Mouse (Mus musculus) layer of hippocampus, postnatal 36 days (tissue): ENCODE results near the gene Pcare. TPM values are rescaled to one million over a fixed set of nuclear protein-coding genes. Genes with fewer than 3 reads are reported as not detected.
A peak's percentile ranks its signal among the peaks of the same experiment; 100 is the strongest.
"Not testable (repeated sequence)": the region's sequence is repeated elsewhere in the genome, so short reads cannot be mapped to it uniquely, and the experiment has no call there.

Experiments
- DNase-seq, 2 experiments: peaks; one replicate each; pipeline ENCODE4 v3.0.0; 2022
- total RNA-seq, 2 experiments: library from RNA; stranded (reverse); gene quantifications; 2 replicates each; pipeline ENCODE4 v1.2.3; 2021

Gene Pcare
- under 1 TPM in 1 of 2 experiments, not detected in 1; 0.07 TPM for total RNA-seq

DNA sequence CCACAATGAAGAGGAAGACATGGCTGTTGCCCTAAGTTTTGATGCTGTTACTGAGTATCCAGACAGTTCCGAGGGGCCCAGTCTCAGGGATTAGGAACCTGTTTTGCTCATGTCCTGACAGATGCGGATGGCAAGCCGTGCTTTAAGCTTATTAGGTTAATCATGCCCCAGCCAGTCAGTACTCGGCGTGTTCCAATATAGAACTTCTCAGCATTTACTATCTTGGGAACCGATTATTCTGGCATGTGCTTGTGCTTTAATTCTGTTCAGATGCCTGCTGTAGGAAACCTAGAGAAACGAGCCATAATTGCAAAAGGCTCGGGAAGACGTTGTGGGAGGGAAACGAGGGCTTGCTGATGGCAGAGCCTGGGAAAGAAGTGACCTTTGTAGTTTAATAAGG lies at the start of gene Pcare:
Gene Pcare, minus strand, starts transcription at position 64 of the 400 bp plus-strand sequence.
- DNase-seq, result no peak

DNA sequence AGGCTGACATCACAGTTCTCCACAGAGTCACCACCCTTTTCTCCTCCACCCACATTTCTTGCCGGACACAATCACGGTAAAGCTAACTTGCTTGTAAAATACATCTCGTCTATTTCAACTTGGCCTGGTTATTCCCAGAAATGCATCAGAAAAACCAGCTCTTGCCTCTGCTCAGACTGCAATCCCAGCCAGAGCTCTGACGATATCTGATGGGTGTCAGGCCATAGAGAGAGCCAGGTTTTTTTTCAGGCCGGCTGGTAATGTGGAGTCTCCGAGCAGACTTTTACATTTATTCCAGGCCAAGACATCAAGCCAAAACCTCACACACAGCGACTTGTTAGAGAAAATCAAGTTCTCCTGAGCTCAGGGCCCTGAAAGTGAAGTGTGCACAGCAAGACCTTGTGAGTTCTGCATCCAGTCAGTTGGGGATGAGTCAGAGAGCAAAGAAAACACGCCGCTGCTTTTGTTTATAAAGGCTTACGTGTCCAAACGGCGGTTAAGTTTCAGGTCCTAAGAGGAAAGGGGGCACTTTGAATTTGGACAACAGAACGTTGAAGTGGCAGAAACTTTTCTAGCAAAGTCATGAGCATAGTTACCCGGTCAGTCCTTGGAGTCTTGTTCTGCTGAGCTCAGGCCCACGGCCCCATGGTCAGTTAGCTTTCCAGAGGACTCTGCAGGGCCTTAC lies 43.0 kb upstream of the Pcare start:
- no peak for DNase-seq

DNA sequence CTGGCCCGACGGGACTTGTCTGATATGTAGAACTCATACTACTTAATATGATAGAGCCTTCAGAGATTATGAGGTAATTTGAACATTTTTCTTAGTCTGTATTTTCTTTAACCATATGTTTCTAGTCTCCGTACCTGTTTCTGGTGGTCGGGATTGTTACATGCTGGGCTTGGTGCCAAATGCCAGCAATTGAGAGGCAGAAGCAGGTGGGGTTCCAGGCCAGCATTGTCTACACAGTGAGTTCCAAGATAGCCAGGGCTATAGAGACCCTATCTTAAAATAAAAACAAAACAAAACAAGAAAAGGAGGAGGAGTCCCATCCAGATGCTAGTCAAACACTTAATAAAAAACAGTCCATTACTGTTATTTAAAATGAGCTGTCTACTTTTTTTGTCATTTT lies 38.9 kb upstream of the Pcare start:
- DNase-seq, result no peak

DNA sequence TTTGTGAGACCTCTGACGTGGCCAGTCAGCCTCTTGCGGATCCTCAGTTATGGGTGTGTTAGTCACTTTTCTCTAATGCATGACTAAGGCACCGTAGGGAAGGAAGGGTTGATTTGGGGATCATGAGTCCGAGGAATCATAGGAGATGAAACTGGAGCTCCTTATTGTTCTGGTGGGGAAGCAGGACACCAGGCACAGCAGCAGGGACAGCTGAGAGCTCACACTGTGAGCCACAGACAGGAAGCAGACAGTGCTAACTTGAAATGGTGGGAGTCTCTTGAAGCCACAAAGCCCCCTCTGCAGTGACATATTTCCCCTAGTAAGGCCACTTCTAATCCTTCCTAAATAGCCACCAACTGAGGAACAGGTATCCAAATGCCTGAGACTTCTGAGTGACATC lies 38.4 kb upstream of the Pcare start:
- DNase-seq, result no peak

DNA sequence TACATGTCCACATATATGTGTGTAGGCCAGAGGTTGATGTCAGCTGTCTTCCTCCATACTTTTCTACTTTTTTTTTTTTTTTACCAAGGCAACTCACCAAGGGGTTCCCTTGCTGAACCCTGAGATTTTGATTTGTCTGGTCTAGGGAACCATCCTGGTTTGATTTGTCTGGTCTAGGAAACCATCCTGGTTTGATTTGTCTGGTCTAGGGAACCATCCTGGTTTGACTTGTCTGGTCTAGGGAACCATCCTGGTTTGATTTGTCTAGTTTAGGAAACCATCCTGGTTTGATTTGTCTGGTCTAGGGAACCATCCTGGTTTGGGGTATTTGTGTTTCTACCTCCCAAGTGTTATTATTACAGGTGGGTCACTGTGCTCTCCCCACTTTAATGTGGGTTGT lies 33.8 kb upstream of the Pcare start:
- DNase-seq, result no peak

DNA sequence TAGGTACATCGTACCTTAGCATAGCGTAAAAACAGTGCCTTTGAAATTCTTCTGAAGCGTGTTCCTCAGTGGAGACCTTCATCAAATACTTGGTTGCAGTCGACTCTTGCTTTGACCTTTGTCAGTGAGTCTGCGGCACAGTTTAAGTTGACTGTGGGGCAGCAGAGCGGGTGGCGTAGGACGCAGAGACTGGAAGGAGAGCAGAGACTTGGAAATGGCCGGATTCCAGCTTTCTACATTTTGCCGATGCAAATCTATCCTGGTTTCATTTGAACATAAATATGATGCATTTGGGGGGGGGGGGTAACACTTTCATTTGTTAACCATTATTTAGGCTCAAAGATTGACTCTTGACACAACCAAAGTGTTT lies 30.7 kb upstream of the Pcare start:
- DNase-seq, result no peak

DNA sequence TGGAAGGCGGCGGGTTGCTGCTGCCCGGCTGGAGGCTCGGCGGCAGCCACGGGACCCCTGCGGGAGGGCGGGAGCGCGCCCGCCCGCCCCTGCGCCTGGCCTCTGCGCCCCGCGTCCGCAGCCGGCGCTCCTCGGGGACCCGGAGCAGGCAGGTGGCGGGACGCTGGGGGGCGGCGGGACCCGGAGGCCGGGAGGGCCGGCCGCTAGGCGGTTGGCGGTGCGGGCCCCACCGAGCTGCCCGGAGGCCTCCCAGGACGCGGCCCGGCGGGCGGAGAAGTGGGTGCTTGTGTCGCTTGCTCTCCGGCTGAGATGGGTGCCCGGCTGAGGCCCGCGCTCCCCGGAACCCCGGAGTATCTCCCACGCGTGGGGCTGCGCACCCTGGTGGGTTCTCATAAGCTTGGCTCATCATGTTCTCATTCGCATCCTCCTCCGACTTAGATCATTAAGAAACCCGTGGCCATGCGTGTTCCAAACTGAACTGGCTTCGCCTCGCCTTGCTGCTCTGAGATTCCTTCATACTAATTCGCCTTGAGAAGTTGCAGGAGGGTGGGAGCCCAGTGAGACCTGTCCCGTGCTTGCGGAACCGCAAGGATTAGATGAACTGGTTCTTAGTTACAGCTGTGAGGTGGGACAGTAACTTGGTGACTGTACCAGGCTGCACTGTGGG lies 30.1 kb upstream of the Pcare start:
- DNase-seq, result peak; percentile 41 to 56

DNA sequence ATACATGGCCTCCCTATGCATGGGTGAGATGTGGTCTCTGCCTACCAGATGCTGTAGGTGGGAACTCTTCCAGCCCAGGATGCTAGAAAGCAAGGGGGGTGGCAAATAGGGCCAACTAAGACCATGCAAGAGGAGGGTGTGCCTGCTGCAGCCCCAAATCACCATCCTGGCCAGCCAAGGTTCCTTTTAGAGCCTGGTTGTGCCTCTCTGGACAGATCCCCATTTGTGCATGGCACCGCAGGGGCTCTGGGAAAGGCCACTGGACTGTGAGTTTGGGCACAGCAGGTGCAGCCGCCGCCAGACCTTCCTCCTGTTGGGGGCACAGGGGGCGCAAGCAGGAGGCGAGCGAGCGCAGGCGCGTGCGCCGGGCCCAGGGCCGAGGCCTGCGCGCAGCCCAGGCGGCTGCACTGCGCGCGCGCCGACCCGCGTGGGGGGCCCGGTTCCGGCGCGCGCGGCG lies 29.6 kb upstream of the Pcare start:
- DNase-seq, result peak; percentile 35 to 47

DNA sequence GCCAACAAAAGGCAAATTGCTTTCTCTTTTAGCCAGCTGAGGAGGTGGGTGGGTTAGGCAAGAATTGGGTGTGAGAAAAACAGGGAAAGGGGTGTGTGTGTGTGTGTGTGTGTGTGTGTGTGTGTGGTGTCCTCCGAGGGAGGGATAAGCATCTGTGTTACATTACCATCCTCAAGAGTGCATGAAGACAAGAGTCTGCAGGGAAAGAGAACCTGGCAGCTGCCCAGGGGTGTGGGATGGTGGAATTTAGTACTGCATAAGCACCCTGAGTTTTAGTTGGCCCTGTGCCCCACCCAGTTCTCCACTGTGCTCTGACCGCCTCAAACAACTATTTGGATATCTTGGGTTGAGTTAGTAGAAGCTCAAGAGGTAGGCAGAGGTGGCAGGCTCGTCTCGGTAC lies 28.3 kb upstream of the Pcare start:
- peak in 1 of 2 experiments; percentile 17 for DNase-seq

DNA sequence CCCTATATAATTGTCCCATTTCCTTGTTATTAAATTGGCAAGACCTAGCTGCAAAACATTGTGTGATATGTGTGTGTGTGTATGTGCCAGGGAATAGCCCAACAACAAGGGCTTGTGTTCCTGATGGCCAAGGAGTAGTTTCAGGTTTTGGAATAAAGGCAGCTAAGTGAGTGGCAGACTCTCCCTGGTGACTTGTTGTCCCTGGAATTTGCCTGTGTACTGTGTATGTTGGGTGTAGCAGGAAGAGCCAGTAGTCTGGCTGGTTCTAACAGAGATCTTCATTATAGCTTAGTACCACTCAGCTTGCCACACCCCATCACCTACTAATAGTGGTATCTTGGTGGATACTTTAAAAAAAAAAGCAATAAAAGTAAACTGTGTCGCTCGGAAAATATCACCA lies 27.8 kb upstream of the Pcare start:
- no peak for DNase-seq

DNA sequence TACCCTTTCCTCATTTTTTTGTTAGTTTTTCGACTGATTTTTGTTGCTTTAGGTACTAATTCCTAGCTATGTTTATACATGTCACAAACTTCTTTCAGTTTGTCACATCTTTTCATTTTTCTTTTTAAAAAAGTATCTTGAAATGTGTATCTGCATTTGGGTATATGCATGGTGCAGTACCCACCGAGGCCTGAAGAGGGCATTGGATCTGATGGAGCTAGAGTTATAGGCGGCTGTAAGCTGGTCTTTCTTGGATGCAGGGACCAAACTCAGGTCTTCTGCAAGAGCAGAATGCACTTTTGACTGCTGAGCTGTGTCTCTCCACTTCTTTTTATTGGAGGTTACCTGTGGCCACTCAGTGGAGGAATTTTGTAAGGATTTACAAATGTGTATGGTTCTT lies 26.0 kb upstream of the Pcare start:
- DNase-seq, result no peak

DNA sequence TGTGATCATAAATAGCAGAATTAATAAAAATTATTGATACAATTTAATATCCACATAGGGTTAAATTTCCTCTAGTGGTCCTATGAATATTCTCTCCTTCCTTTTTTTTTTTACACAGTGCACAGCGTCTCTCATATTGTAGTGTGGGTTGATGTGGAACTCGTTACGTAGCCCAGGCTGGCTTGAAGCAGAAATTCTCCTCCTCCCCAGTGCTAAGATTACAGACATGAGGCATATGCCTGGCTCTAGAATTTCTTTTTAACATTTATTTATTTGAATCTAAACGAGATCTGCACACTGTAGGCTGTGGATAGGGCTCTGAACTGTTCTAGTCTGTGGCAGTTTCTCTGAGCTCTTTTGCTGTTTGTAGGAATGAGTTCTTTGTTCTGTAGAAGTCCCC lies 22.6 kb upstream of the Pcare start:
- DNase-seq, result no peak

DNA sequence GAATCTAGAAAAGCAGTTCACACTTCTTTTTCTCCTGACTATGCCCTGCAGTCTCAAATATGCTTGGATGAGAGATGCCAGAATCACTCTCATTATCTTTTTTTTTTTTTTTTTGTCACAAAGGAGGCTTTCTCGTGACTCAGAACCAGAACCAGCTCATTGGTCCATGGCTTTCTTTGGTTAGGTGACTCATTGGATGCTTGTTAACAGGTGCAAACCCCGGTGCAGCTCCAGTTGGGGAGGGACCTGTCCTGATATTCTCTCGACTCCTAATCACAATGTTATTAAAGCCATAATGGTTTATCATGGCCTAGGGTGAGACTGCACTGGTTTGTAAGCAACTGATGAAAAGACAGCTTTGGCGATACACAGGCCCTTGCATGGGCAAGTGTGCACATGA lies 21.5 kb upstream of the Pcare start:
- DNase-seq, result no peak

DNA sequence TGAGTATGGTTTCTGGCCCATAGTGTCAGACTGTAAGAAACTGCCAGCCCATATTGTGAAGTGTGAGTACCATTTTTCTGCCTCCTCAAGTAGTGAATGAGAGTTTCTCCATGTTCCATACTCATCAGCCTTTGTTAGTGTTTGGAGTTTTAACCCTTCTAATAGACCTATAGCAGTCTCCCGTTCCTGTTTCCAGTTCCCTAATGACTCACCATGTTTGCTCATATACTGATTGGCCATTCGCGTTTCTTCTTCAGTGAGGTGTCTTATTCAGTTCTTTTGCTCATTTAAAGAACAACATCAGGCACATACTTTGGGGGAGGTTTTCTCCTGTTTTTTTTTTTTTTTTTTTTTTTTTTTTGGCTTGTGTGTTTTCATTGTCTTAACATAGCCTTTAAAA lies 18.0 kb upstream of the Pcare start:
- DNase-seq, result no peak

DNA sequence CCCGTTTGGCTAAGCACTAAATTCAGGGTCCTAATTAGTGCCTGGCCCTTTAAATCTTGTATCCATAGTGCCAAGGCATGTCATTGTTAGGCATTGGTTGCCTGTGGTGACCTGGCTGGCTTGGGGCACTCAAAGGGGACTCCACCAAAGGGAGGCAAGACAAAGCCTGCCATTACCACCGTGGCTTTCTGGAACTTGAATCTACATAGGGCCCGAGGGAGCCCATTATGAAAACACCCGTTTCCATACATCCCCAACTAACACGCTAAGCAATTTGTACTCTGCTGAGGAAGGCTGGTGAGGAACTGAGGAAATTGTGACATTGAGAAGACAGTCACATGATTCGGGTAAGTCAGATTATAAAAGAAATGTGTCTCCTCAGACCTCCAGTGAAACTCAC lies 16.9 kb upstream of the Pcare start:
- DNase-seq, result no peak

DNA sequence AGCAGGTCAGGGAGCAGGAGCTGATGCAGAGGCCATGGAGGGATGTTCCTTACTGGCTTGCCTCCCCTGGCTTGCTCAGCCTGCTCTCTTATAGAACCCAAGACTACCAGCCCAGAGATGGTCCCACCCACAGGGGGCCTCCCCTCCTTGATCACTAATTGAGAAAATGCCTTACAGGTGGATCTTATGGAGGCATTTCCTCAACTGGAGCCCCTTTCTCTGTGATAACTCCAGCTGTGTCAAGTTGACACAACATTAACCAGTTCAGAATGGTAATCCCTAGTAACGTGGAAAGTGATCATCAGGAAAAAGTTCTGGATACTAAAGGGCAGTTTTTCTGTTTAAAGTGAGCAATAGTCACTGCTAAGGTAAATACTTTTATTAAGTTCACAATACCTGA lies 15.5 kb upstream of the Pcare start, which contains the start of gene Clip4:
Gene Clip4, plus strand, starts transcription at position 301 of the 400 bp plus-strand sequence.
- DNase-seq, result not testable (repeated sequence)

DNA sequence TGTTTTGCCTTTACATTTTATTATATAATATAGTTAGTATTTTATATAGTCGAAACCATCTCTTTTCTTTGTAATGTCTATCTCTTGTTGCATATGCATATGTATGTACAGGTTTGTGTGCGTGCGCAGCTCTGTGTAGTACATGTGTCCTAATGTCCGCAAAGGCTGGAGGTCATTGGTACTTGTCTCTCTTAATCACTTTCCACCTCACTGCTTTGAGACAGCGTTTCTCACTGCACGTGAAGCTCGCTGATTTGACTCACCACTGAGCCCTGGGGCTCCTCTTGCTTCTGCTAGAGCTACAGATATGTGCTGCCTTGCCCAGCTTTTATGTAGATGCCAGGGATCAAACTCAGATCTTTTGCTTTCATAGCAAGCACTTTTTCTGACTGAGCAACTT lies 7.8 kb upstream of the Pcare start:
- no peak for DNase-seq

DNA sequence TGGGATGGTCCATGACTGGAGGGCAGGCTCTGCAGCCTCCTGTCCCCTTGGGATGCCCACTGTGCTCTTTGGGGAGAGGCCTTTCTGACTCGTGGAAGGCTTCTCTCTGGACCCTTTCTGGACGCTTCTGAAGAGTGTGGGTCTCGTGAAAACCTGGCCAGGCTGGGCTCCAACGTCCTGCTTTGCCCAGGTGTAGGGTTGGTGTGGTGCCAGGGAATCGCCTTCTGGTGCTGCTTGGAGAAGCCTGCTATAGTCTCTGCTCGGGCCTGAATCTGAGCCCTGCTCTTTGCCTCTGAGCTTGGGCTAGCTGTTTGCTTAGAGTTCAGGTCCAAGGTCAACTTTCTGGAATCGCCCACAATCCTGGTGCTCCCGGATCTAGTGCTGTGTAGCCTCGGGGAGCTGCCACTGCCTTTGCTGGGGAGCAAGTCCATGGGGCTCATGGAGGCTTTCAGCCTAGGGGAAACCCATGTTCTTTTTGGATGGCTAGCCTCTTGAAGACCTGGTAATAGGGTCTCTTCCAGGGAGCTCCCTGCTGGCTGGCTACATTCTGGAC lies 3.0 kb downstream of the Pcare start:
- no peak for DNase-seq

DNA sequence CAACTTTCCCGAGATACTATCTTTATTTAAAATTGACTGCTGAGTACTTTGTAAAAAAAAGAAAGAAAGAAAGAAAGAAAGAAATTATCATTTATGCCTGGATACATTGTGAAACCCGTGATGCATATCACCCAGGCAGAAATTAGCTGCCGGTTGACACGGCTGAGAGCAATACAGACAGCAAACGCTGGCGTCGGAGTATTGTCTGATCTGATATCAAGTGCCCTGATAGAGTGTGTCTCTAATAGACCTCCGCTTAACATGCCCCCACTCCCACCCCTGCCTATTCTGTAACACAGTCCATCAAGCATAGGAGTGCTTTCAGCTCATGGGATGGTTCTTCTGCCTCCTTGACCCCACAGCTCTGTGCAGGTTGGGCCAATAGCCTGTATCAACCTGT lies 5.1 kb downstream of the Pcare start:
- DNase-seq, result no peak

DNA sequence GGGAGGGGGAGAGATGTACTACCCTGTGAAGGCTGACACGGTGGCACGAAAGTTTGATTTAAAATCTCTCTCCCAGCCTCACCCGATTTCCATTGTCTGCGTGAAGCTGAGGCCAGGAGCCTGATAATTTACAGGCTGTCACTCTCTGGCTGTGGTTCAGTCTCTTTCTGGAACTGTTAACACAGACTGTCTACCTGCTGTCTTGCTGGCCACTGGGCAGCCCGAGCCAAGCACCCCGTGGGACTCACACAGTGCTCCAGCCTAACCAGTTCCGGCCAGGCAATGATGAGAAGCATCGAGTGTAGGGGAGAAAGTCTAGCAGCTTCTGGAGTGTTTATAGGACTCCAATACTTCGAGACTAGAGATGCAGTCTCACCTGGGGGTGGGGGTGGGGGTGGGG lies 6.6 kb downstream of the Pcare start:
- no peak for DNase-seq

DNA sequence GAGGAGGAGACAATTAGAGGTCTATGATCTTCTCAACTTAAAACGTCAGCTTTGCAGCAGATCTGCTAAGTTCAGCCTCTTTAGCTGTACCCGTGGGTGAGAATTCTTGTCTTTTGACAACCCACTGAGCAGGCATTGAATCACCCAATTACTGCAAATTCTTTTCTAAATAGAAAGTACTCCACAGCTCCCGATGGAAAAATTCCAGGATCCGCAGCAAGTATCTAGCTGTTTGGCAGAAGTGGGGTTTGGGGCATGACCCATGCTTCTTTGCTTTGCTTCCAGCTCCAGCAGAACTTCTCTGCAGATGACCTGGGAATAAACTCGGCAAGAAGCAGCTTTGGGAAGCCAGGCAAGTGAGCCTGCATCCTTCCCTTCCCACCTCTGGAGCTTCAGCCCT lies 9.8 kb downstream of the Pcare start:
- DNase-seq, result peak; percentile 14 to 20

DNA sequence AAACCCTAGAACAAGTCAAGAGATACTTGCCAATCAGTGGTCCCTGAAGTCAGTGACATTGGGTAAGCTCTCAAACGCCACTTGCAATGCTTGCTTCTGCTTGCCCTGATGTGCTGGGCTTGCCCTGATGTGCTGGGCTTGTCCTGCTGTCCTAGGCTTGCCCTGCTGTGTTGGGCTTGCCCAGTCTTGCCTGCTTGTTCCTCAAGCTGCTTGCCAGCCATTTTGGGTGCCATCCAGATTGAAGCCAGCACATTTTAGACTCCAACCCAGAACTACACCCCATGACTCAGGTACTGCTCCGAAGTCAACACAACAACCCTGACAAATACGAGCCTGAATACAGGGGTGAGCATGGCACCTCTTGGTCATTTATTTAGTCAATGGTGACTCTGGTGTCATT lies 10.5 kb downstream of the Pcare start:
- DNase-seq, result no peak

DNA sequence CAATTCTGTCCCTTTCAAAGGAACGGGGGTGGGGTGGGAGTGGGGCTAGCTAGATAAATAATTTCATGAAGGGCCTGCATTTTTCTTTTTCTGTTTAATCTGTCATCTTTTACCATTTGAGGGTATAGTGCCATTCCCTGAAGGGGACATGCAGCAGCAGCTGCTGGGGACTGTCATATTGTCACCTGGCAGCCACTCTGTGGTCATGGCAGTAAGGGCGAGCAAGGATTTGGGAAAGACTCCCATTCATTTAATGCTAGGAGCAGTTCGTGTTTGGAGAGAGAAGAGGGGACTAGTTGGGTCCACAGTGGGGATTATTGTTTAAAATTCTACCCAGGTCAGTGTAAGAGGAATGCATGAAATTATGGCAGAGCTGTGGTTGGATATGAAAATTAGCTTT lies 16.3 kb downstream of the Pcare start:
- DNase-seq, result no peak

DNA sequence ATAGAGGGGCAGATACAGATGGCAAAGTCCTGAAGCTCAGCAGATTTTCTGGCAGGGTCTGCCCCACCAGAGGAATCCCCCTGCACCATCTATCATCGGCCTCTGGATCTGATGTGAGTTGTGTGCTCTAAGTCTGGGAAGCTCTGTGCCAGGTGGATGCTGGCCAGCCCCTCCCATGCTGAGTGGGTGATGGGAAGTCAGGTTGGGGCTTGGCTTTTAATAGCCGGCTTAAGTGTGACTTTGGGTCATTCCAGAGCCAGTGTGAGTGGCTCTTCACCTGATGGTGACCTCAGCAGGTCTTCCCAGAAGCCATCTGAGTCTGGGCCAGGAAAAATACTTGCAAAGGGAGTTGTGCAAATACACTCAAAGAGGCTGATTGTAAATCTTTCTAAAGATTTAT lies 22.0 kb downstream of the Pcare start:
- DNase-seq, result no peak
